ENCODE assay signal across 11 mouse cellular contexts in genomic region chr8:105359646-105360045, GRCm38 (mm10). TPM values are rescaled to one million over a fixed set of nuclear protein-coding genes. Genes with fewer than 3 reads are reported as not detected.
DNase-seq lines count a peak whose midpoint lies in the region; ATAC-seq and TF ChIP-seq lines count a peak whose summit lies in the region.
"Had no signal": no experiment of that assay in that cellular context is flagged by ENCODE, and none has a peak within 500 bp of the region (broad histone marks: within the 10 kb centered on the region; RNA-seq: fewer than 3 reads in every experiment).

No protein-coding gene starts in this region.

- H3K4me1 ChIP-seq in lung, embryonic 16.5 days (replicated peaks; ENCODE audit: control insufficient read depth, insufficient read depth, low read length): peaks cover 6% of the 10 kb centered on the region
- no peaks in the 10 kb centered on the region for H3K4me1 ChIP-seq in lung, adult 2 months (ENCODE audit: control insufficient read depth, insufficient read depth, low read length)
- peaks cover 10% of the 10 kb centered on the region; the same call in 1 of the 2 replicates for H3K4me1 ChIP-seq in hindbrain, embryonic 12.5 days
- H3K4me1 ChIP-seq in neural tube, embryonic 15.5 days: peaks cover 10% of the 10 kb centered on the region

- no peak overlapping the region for H3K9ac ChIP-seq in lung, embryonic 16.5 days (ENCODE audit: low read length)
- peak overlapping the region; percentile 18; the same call in 1 of the 2 replicates for H3K9ac ChIP-seq in hindbrain, embryonic 12.5 days
- no peak overlapping the region for H3K9ac ChIP-seq in neural tube, embryonic 15.5 days (replicated peaks)

- no peak overlapping the region for H3K4me3 ChIP-seq in lung, embryonic 16.5 days (ENCODE audit: low read length)
- no peak overlapping the region for H3K4me3 ChIP-seq in lung, adult 2 months (replicated peaks; ENCODE audit: extremely low read depth, low read depth, low read length)
- H3K4me3 ChIP-seq in hindbrain, embryonic 12.5 days: no peak overlapping the region
- H3K4me3 ChIP-seq in neural tube, embryonic 15.5 days (replicated peaks): no peak overlapping the region

- no peak overlapping the region for H3K4me2 ChIP-seq in lung, embryonic 16.5 days (ENCODE audit: low read depth, low read length)
- H3K4me2 ChIP-seq in hindbrain, embryonic 12.5 days (replicated peaks): no peak overlapping the region
- no peak overlapping the region for H3K4me2 ChIP-seq in neural tube, embryonic 15.5 days

- ATAC-seq in lung, embryonic 16.5 days (ENCODE audit: low read depth): peak; percentile 52; the same call in 1 of the 2 replicates
- ATAC-seq in hindbrain, embryonic 12.5 days (ENCODE audit: low FRiP score): 0 out of 2 replicates have a peak, but pooled peaks have one; percentile 47
- 0 out of 2 replicates have a peak, but pooled peaks have one; percentile 12 for ATAC-seq in neural tube, embryonic 15.5 days (ENCODE audit: low FRiP score)
- no peak for ATAC-seq in megakaryocyte, adult 5-6 weeks (ENCODE audit: poor library complexity, severe bottlenecking)
- no peak for ATAC-seq in monocyte, adult 5-6 weeks (replicated peaks; ENCODE audit: insufficient number of reproducible peaks, low FRiP score, low TSS enrichment, poor library complexity, severe bottlenecking)

- no peaks in the 10 kb centered on the region for H3K27me3 ChIP-seq in lung, embryonic 16.5 days (ENCODE audit: control insufficient read depth, insufficient read depth, low read depth, low read length)
- H3K27me3 ChIP-seq in hindbrain, embryonic 12.5 days: 0 out of 2 replicates have a peak, but pooled peaks cover 4% of the 10 kb centered on the region
- H3K27me3 ChIP-seq in neural tube, embryonic 15.5 days (replicated peaks): no peaks in the 10 kb centered on the region

- DNase-seq in cerebellum, postnatal 10 days: peak; percentile 69 to 70
- no peak for DNase-seq in cerebellum, adult 9-11 months
- DNase-seq in lung, adult 2 months: no peak
- DNase-seq: B cell, adult 2 months; spleen, adult 18-20 months had no signal

- no peak for TF ChIP-seq POLR2A in lung, adult 2 months (IDR thresholded peaks at IDR 0.05; ENCODE audit: borderline replicate concordance, extremely low read depth, low read depth, low read length)

- 43% methylated on average over 4 of the region's 4 CpGs for WGBS in lung, embryonic 16.5 days
- WGBS in lung, adult 2 months: 53% methylated on average over 4 of the region's 4 CpGs
- whole genome bisulfite sequencing in hindbrain, embryonic 12.5 days: 49% methylated on average over 4 of the region's 4 CpGs
- 47% methylated on average over 4 of the region's 4 CpGs for WGBS in neural tube, embryonic 15.5 days

- no peaks in the 10 kb centered on the region; the same call in 1 of the 2 replicates for H3K36me3 ChIP-seq in lung, embryonic 16.5 days (ENCODE audit: control insufficient read depth, insufficient read depth, low read length)
- H3K36me3 ChIP-seq in hindbrain, embryonic 12.5 days: peaks cover 13% of the 10 kb centered on the region; the same call in 1 of the 2 replicates
- peaks cover 36% of the 10 kb centered on the region for H3K36me3 ChIP-seq in neural tube, embryonic 15.5 days

- H3K9me3 ChIP-seq in lung, embryonic 16.5 days (ENCODE audit: control insufficient read depth, low read length): no peaks in the 10 kb centered on the region
- H3K9me3 ChIP-seq in hindbrain, embryonic 12.5 days (replicated peaks): no peaks in the 10 kb centered on the region
- H3K9me3 ChIP-seq in neural tube, embryonic 15.5 days (replicated peaks): no peaks in the 10 kb centered on the region

- TF ChIP-seq CTCF in lung, adult 2 months (IDR thresholded peaks at IDR 0.05; ENCODE audit: insufficient read depth, low read length): no peak

- H3K27ac ChIP-seq in lung, embryonic 16.5 days (ENCODE audit: low read length): no peak overlapping the region
- no peak overlapping the region for H3K27ac ChIP-seq in hindbrain, embryonic 12.5 days
- H3K27ac ChIP-seq in neural tube, embryonic 15.5 days (replicated peaks): no peak overlapping the region

RNA-seq across cellular contexts. Expression of gene Slc9a5, which starts 11.0 kb away (rescaled TPM):
- 5.5 and 6.3 TPM in 2 replicates for polyA plus RNA-seq in lung, embryonic 16.5 days (2015; fragmentation: Nextera tagmentation; extraction: Ambion mirVana)
- polyA plus RNA-seq in lung, adult 2 months (2012; rRNA removed): 7.4 and 8.1 TPM in 2 replicates
- 7.2 and 7.7 TPM in 2 replicates for polyA plus RNA-seq in hindbrain, embryonic 12.5 days (2016; fragmentation: Nextera tagmentation; extraction: Ambion mirVana)
- polyA plus RNA-seq in neural tube, embryonic 15.5 days (2015; fragmentation: Nextera tagmentation; extraction: Ambion mirVana): 9.4 and 10.9 TPM in 2 replicates
- total RNA-seq in megakaryocyte, adult 5-6 weeks (2015): 0.56 and 0.87 TPM in 2 replicates
- 0.73 and 0.77 TPM in 2 replicates for total RNA-seq in megakaryocyte, adult 5-6 weeks (2017)
- total RNA-seq in monocyte, adult 5-6 weeks (2017): 0.10 TPM in 1 of 3 replicates, not detected in the others

RNA-seq across cellular contexts. Expression of gene Fhod1, which starts 11.9 kb away (rescaled TPM):
- 12.7 and 15.8 TPM in 2 replicates for polyA plus RNA-seq in lung, embryonic 16.5 days (2015; fragmentation: Nextera tagmentation; extraction: Ambion mirVana)
- polyA plus RNA-seq in lung, adult 2 months (2012; rRNA removed): 89.2 and 114 TPM in 2 replicates
- 1.4 and 2.0 TPM in 2 replicates for polyA plus RNA-seq in hindbrain, embryonic 12.5 days (2016; fragmentation: Nextera tagmentation; extraction: Ambion mirVana)
- 0.79 and 0.89 TPM in 2 replicates for polyA plus RNA-seq in neural tube, embryonic 15.5 days (2015; fragmentation: Nextera tagmentation; extraction: Ambion mirVana)
- total RNA-seq in megakaryocyte, adult 5-6 weeks (2015): 10.9 and 12.6 TPM in 2 replicates
- total RNA-seq in megakaryocyte, adult 5-6 weeks (2017): 5.1 and 7.2 TPM in 2 replicates
- 6.5 to 14.7 TPM (median 8.4 TPM) in 3 replicates for total RNA-seq in monocyte, adult 5-6 weeks (2017)

RNA-seq across cellular contexts. Expression of gene Plekhg4, which starts 13.4 kb away (rescaled TPM):
- 1.1 and 1.5 TPM in 2 replicates for polyA plus RNA-seq in lung, embryonic 16.5 days (2015; fragmentation: Nextera tagmentation; extraction: Ambion mirVana)
- 0.25 and 0.36 TPM in 2 replicates for polyA plus RNA-seq in lung, adult 2 months (2012; rRNA removed)
- 0.59 and 0.93 TPM in 2 replicates for polyA plus RNA-seq in hindbrain, embryonic 12.5 days (2016; fragmentation: Nextera tagmentation; extraction: Ambion mirVana)
- 1.7 and 2.4 TPM in 2 replicates for polyA plus RNA-seq in neural tube, embryonic 15.5 days (2015; fragmentation: Nextera tagmentation; extraction: Ambion mirVana)
- 0.22 TPM in 1 of 2 replicates, not detected in the other for total RNA-seq in megakaryocyte, adult 5-6 weeks (2015)
- 0.11 and 0.16 TPM in 2 replicates for total RNA-seq in megakaryocyte, adult 5-6 weeks (2017)
- 0.49 TPM in 1 of 3 replicates, not detected in the others for total RNA-seq in monocyte, adult 5-6 weeks (2017)
- total RNA-seq: megakaryocyte-erythroid progenitor cell, adult 5-6 weeks had no signal

RNA-seq across cellular contexts. Expression of gene Tmem208, which starts 33.5 kb away (rescaled TPM):
- 115 and 125 TPM in 2 replicates for polyA plus RNA-seq in lung, embryonic 16.5 days (2015; fragmentation: Nextera tagmentation; extraction: Ambion mirVana)
- 86.2 and 104 TPM in 2 replicates for polyA plus RNA-seq in lung, adult 2 months (2012; rRNA removed)
- polyA plus RNA-seq in hindbrain, embryonic 12.5 days (2016; fragmentation: Nextera tagmentation; extraction: Ambion mirVana): 97.6 and 100 TPM in 2 replicates
- polyA plus RNA-seq in neural tube, embryonic 15.5 days (2015; fragmentation: Nextera tagmentation; extraction: Ambion mirVana): 141 and 159 TPM in 2 replicates
- 65.7 and 72.3 TPM in 2 replicates for total RNA-seq in megakaryocyte, adult 5-6 weeks (2015)
- 33.0 and 40.9 TPM in 2 replicates for total RNA-seq in megakaryocyte, adult 5-6 weeks (2017)
- 36.6 to 48.0 TPM (median 42.8 TPM) in 3 replicates for total RNA-seq in monocyte, adult 5-6 weeks (2017)

RNA-seq across cellular contexts. Expression of gene Lrrc29, which starts 33.6 kb away (rescaled TPM):
- 2.1 and 2.6 TPM in 2 replicates for polyA plus RNA-seq in lung, embryonic 16.5 days (2015; fragmentation: Nextera tagmentation; extraction: Ambion mirVana)
- 7.6 and 13.2 TPM in 2 replicates for polyA plus RNA-seq in lung, adult 2 months (2012; rRNA removed)
- 1.3 TPM in 2 replicates for polyA plus RNA-seq in hindbrain, embryonic 12.5 days (2016; fragmentation: Nextera tagmentation; extraction: Ambion mirVana)
- 0.55 and 1.2 TPM in 2 replicates for polyA plus RNA-seq in neural tube, embryonic 15.5 days (2015; fragmentation: Nextera tagmentation; extraction: Ambion mirVana)
- 0.89 and 1.8 TPM in 2 replicates for total RNA-seq in megakaryocyte, adult 5-6 weeks (2015)
- total RNA-seq in megakaryocyte, adult 5-6 weeks (2017): 1.7 and 3.1 TPM in 2 replicates
- total RNA-seq in monocyte, adult 5-6 weeks (2017): 1.3 to 2.8 TPM (median 1.7 TPM) in 3 replicates

Comparison
In these comparisons a context has a peak if more than half of its experiments do, and no peak if none do; other contexts are left out.
1. DNase-seq: peak in cerebellum, postnatal 10 days (2 of 2); none in cerebellum, adult 9-11 months (single experiment) and lung, adult 2 months (single experiment).
2. ATAC-seq: peak in lung, embryonic 16.5 days (single experiment), hindbrain, embryonic 12.5 days (single experiment) and neural tube, embryonic 15.5 days (single experiment); none in megakaryocyte, adult 5-6 weeks (single experiment) and monocyte, adult 5-6 weeks (single experiment).